Mouse (Mus musculus) liver, embryonic 13.5 days (tissue): ENCODE data around the gene Pqlc3. TPM values are rescaled to one million over a fixed set of nuclear protein-coding genes. Genes with fewer than 3 reads are reported as not detected.

Source experiments
- ATAC-seq: fragments of 200-750 bp; cut with Nextera tagmentation; 2 replicates; pipeline ENCODE4 v1.8.0; 2017; ENCODE audit warnings: low read depth, mild to moderate bottlenecking, moderate number of reproducible peaks, moderate library complexity
- DNase-seq: peaks from one replicate; pipeline ENCODE4 v3.0.0; 2022
- H3K27ac ChIP-seq: fragments of 300-500 bp; sonication (generic); 2 replicates; pipeline ENCODE4 v1.5.1; 2015; ENCODE audit warnings: moderate library complexity, mild to moderate bottlenecking, inconsistent platforms
- H3K27me3 ChIP-seq: fragments of 300-500 bp; sonication (generic); 2 replicates; pipeline ENCODE4 v1.6.1; 2015; ENCODE audit warnings: mild to moderate bottlenecking, inconsistent platforms
- H3K36me3 ChIP-seq: fragments of 300-500 bp; sonication (generic); 2 replicates; pipeline ENCODE4 v1.6.1; 2015; ENCODE audit warnings: mild to moderate bottlenecking, inconsistent platforms
- H3K4me1 ChIP-seq: fragments of 300-500 bp; sonication (generic); replicated peaks from 2 replicates; pipeline ENCODE4 v1.6.1; 2015; ENCODE audit warnings: inconsistent platforms
- H3K4me2 ChIP-seq: fragments of 300-500 bp; sonication (generic); 2 replicates; pipeline ENCODE4 v1.6.1; 2015; ENCODE audit warnings: inconsistent platforms, mild to moderate bottlenecking, moderate library complexity
- H3K4me3 ChIP-seq: fragments of 300-500 bp; sonication (generic); replicated peaks from 2 replicates; pipeline ENCODE4 v1.5.1; 2015; ENCODE audit warnings: mild to moderate bottlenecking, inconsistent platforms
- H3K9ac ChIP-seq: fragments of 300-500 bp; sonication (generic); 2 replicates; pipeline ENCODE4 v1.6.1; 2015; ENCODE audit warnings: mild to moderate bottlenecking, inconsistent platforms
- H3K9me3 ChIP-seq: fragments of 300-500 bp; sonication (generic); replicated peaks from 2 replicates; pipeline ENCODE4 v1.6.1; 2016; ENCODE audit warnings: inconsistent platforms
- WGBS: fragments of 180-500 bp; shearing (Covaris S2); methylation state at CpG from one replicate; pipeline ENCODE4 v1.1.7; 2015; ENCODE audit not compliant: insufficient replicate concordance; 5-methylcytosine and 5-hydroxymethylcytosine counted together
- polyA plus RNA-seq: library from polyadenylated mRNA; unstranded; fragments of >200 nt; fragmentation: Nextera tagmentation; extraction: Ambion mirVana; gene quantifications from 2 replicates; pipeline ENCODE4 v1.2.1, GENCODE M21; 2015

Pqlc3 gene
- polyA plus RNA-seq, 1 experiment from 2014 or later: 5.5 TPM

DNA sequence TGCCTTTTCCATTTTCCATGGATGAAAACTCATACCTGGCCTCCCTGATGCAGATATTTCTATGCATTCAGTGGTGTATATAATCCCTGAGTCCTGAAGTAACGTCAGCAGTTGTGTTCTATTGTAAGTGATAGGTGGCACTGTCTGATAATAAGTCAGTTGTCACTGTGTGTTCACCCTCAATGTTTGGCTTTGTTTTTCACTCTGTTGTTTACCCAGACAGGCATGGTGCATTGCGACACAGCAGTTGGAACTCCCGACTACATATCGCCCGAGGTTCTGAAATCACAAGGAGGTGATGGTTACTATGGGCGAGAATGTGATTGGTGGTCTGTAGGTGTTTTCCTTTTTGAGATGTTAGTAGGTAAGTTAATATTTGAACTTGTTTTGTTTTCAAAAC is 52.0 kb downstream of the Pqlc3 start:
- no peak for DNase-seq
- WGBS: 77% methylated on average over 6 of the region's 6 CpGs

GRCm38 (mm10) chr12:16941976-16942375 is 58.2 kb downstream of the Pqlc3 start:
- H3K27ac ChIP-seq: no peak overlapping the region
- 38% methylated on average over 3 of the region's 3 CpGs for WGBS
- H3K9me3 ChIP-seq: no peaks in the 10 kb centered on the region
- DNase-seq (no peak), ATAC-seq (no peak)
- peaks cover 22% of the 10 kb centered on the region for H3K36me3 ChIP-seq
- no peak overlapping the region for H3K4me2 ChIP-seq
- no peak overlapping the region for H3K4me3 ChIP-seq
- no peak overlapping the region for H3K9ac ChIP-seq
- no peaks in the 10 kb centered on the region for H3K27me3 ChIP-seq
- no peaks in the 10 kb centered on the region for H3K4me1 ChIP-seq

More for the DNA sequence above, 52.0 kb downstream of the Pqlc3 start:
- no peak for ATAC-seq
- Histone ChIP-seq H3K27ac (no peak overlapping the region), H3K9ac (no peak overlapping the region), H3K36me3 (peaks cover 35% of the 10 kb centered on the region), H3K4me2 (no peak overlapping the region), H3K4me1 (no peaks in the 10 kb centered on the region), H3K4me3 (no peak overlapping the region), H3K9me3 (no peaks in the 10 kb centered on the region), H3K27me3 (no peaks in the 10 kb centered on the region)

Other genes starting within 250 kb of the Pqlc3 start
- gene Greb1, start 199.5 kb downstream of the Pqlc3 start, polyA plus RNA-seq: 0.61 and 0.68 TPM in 2 replicates
- gene E2f6, start 189.4 kb downstream of the Pqlc3 start, polyA plus RNA-seq: 22.6 and 26.1 TPM in 2 replicates
- 7.0 and 7.7 TPM in 2 replicates for gene Rock2, start 105.5 kb downstream of the Pqlc3 start, polyA plus RNA-seq
- 0.14 and 0.16 TPM in 2 replicates for gene 2410004P03Rik, start 11.3 kb upstream of the Pqlc3 start, polyA plus RNA-seq
- gene Kcnf1, start 176.5 kb upstream of the Pqlc3 start, polyA plus RNA-seq: 0.35 and 0.36 TPM in 2 replicates